Mouse (Mus musculus) liver, embryonic 14.5 days (tissue): ENCODE data around the gene Lamb3.

Source experiments
- CTCF ChIP-seq: IDR thresholded peaks from 2 replicates; pipeline ENCODE4 v1.5.1; 2016; ENCODE audit warnings: antibody characterized with exemption, low read depth, control low read depth
- EP300 ChIP-seq: IDR thresholded peaks from 2 replicates; pipeline ENCODE4 v1.6.1; 2016; ENCODE audit warnings: antibody characterized with exemption, low read depth

DNA sequence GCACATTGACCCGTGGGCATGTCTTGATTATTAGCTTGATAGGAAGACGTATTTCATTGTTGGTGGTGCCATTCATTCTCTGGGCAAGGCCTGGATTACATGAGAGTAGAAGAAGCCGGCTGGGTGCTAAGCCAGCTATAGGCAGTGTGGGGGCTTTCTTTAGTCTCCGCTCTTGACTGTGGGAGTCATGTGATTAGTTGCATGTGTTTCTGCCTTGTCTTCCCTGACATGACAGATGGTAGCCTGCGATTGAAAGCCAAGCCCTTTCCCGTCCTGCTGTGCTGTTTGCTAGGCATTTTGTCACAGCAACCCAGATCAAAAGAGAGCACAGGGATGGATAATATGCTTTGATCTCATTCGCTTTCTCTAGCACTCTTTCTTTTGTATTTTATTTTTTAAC, 97.9 kb downstream of the Lamb3 start:
- TF ChIP-seq CTCF = no peak
- no peak for TF ChIP-seq EP300
